Mouse (Mus musculus) common myeloid progenitor, adult 5-6 weeks (primary cell): Measurements from ENCODE around the gene Sgo2a. TPM values are rescaled to one million over a fixed set of nuclear protein-coding genes. Genes with fewer than 3 reads are reported as not detected.
"Not testable (repeated sequence)": the region's sequence is repeated elsewhere in the genome, so short reads cannot be mapped to it uniquely, and the experiment has no call there.

Experiments
- ATAC-seq: replicated peaks from 2 replicates; pipeline ENCODE4 v1.8.0; 2016; ENCODE audit warnings: low read depth, mild to moderate bottlenecking, moderate TSS enrichment, inconsistent platforms; ENCODE audit not compliant: poor library complexity, severe bottlenecking
- total RNA-seq: library from RNA; stranded (forward); fragments of 200-1000, 187-1606 nt; gene quantifications from 2 replicates; pipeline ENCODE4 v1.2.3, GENCODE M21; 2017

The Sgo2a gene
- total RNA-seq, 1 experiment from 2014 or later, result 32.4 TPM

GRCm38 (mm10) chr1:58030156-58030871 lies 34.5 kb downstream of the Sgo2a start:
- no peak for ATAC-seq

GRCm38 (mm10) chr1:58031160-58031769 lies 35.5 kb downstream of the Sgo2a start:
- ATAC-seq, result peak; percentile 64

- ATAC-seq, result not testable (repeated sequence)
Observed at GRCm38 (mm10) chr1:58037306-58037705, 41.5 kb downstream of the Sgo2a start.

GRCm38 (mm10) chr1:58045076-58045475 lies 49.3 kb downstream of the Sgo2a start:
- ATAC-seq, result no peak

GRCm38 (mm10) chr1:58045546-58045945 lies 49.8 kb downstream of the Sgo2a start:
- no peak for ATAC-seq

- no peak for ATAC-seq
Observed at GRCm38 (mm10) chr1:58046721-58047290, 51.0 kb downstream of the Sgo2a start.

- no peak for ATAC-seq
Observed at GRCm38 (mm10) chr1:58049126-58049525, 53.4 kb downstream of the Sgo2a start.

- no peak for ATAC-seq
Observed at GRCm38 (mm10) chr1:58055598-58055997, 59.8 kb downstream of the Sgo2a start.

- no peak for ATAC-seq
Observed at GRCm38 (mm10) chr1:58056074-58056807, 60.5 kb downstream of the Sgo2a start.

GRCm38 (mm10) chr1:58056939-58057338 lies 61.2 kb downstream of the Sgo2a start:
- ATAC-seq, result no peak

GRCm38 (mm10) chr1:58058846-58059245 lies 63.1 kb downstream of the Sgo2a start:
- no peak for ATAC-seq

GRCm38 (mm10) chr1:58062131-58062530 lies 66.4 kb downstream of the Sgo2a start:
- ATAC-seq, result no peak

- no peak for ATAC-seq
Observed at GRCm38 (mm10) chr1:58065151-58065550, 69.4 kb downstream of the Sgo2a start.

- ATAC-seq, result no peak
Observed at GRCm38 (mm10) chr1:58065606-58066005, 69.8 kb downstream of the Sgo2a start.

- ATAC-seq, result no peak
Observed at GRCm38 (mm10) chr1:58069181-58069580, 73.4 kb downstream of the Sgo2a start.

GRCm38 (mm10) chr1:58070091-58070490 lies 74.3 kb downstream of the Sgo2a start:
- no peak for ATAC-seq

GRCm38 (mm10) chr1:58071006-58071405 lies 75.2 kb downstream of the Sgo2a start:
- ATAC-seq, result no peak

- ATAC-seq, result no peak
Observed at GRCm38 (mm10) chr1:58071509-58071908, 75.7 kb downstream of the Sgo2a start.

- ATAC-seq, result no peak
Observed at GRCm38 (mm10) chr1:58072416-58072815, 76.6 kb downstream of the Sgo2a start.

- ATAC-seq, result no peak
Observed at GRCm38 (mm10) chr1:58072991-58073730, 77.4 kb downstream of the Sgo2a start.
